Mouse (Mus musculus) hindbrain, postnatal 0 days (tissue): ENCODE data around the gene Plk3. TPM values are rescaled to one million over a fixed set of nuclear protein-coding genes. Genes with fewer than 3 reads are reported as not detected.
"Not testable (repeated sequence)": the region's sequence is repeated elsewhere in the genome, so short reads cannot be mapped to it uniquely, and the experiment has no call there.

Source experiments
- ATAC-seq: fragments of 200-750 bp; cut with Nextera tagmentation; 2 replicates; pipeline ENCODE4 v1.8.0; 2017; ENCODE audit warnings: mild to moderate bottlenecking, moderate TSS enrichment, moderate library complexity
- DNase-seq: peaks from one replicate; pipeline ENCODE4 v3.0.0-alpha.2; 2015; ENCODE audit warnings: low spot score
- H3K27ac ChIP-seq: fragments of 300-500 bp; sonication (generic); 2 replicates; pipeline ENCODE4 v1.5.1; 2014; ENCODE audit warnings: mild to moderate bottlenecking
- H3K27me3 ChIP-seq: fragments of 300-500 bp; sonication (generic); 2 replicates; pipeline ENCODE4 v1.6.1; 2014; ENCODE audit warnings: low read length, mixed read lengths; ENCODE audit not compliant: insufficient read depth
- H3K36me3 ChIP-seq: fragments of 300-500 bp; sonication (generic); 2 replicates; pipeline ENCODE4 v1.6.1; 2014; ENCODE audit warnings: low read length, mixed read lengths; ENCODE audit not compliant: insufficient read depth
- H3K4me1 ChIP-seq: fragments of 300-500 bp; sonication (generic); 2 replicates; pipeline ENCODE4 v1.6.1; 2014; ENCODE audit warnings: antibody characterized with exemption, low read length, mixed read lengths; ENCODE audit not compliant: insufficient read depth
- H3K4me2 ChIP-seq: fragments of 300-500 bp; sonication (generic); 2 replicates; pipeline ENCODE4 v1.6.1; 2014; ENCODE audit warnings: low read depth, mild to moderate bottlenecking, low read length, moderate library complexity, mixed read lengths
- H3K4me3 ChIP-seq: fragments of 300-500 bp; sonication (generic); 2 replicates; pipeline ENCODE4 v1.5.1; 2014; ENCODE audit warnings: low read length
- H3K9ac ChIP-seq: fragments of 300-500 bp; sonication (generic); replicated peaks from 2 replicates; pipeline ENCODE4 v1.6.1; 2014; ENCODE audit warnings: mild to moderate bottlenecking, low read length, moderate library complexity, mixed read lengths
- H3K9me3 ChIP-seq: fragments of 300-500 bp; sonication (generic); 2 replicates; pipeline ENCODE4 v1.6.1; 2016; ENCODE audit warnings: low read length, mixed read lengths
- CTCF ChIP-seq: IDR thresholded peaks from 2 replicates; pipeline ENCODE4 v1.5.1; 2016; ENCODE audit warnings: antibody characterized with exemption, control low read depth, low read depth
- WGBS: fragments of 180-500 bp; shearing (Covaris S2); extraction: QIAGEN DNeasy Blood & Tissue Kit; methylation state at CpG from one replicate; pipeline ENCODE4 v1.1.7; 2014; 5-methylcytosine and 5-hydroxymethylcytosine counted together
- polyA plus RNA-seq: library from polyadenylated mRNA; unstranded; fragments of >200 nt; fragmentation: Nextera tagmentation; extraction: Ambion mirVana; gene quantifications from 2 replicates; pipeline ENCODE4 v1.2.1, GENCODE M21; 2015
- total RNA-seq: library from RNA; depleted of rRNA; stranded (reverse); fragments of >200 nt; gene quantifications from 2 replicates; pipeline ENCODE4 v1.2.3, GENCODE M21; 2014; rRNA removed

Plk3 gene
- total RNA-seq (23.9 and 29.8 TPM in 2 replicates), polyA plus RNA-seq (26.8 and 29.1 TPM in 2 replicates)

DNA sequence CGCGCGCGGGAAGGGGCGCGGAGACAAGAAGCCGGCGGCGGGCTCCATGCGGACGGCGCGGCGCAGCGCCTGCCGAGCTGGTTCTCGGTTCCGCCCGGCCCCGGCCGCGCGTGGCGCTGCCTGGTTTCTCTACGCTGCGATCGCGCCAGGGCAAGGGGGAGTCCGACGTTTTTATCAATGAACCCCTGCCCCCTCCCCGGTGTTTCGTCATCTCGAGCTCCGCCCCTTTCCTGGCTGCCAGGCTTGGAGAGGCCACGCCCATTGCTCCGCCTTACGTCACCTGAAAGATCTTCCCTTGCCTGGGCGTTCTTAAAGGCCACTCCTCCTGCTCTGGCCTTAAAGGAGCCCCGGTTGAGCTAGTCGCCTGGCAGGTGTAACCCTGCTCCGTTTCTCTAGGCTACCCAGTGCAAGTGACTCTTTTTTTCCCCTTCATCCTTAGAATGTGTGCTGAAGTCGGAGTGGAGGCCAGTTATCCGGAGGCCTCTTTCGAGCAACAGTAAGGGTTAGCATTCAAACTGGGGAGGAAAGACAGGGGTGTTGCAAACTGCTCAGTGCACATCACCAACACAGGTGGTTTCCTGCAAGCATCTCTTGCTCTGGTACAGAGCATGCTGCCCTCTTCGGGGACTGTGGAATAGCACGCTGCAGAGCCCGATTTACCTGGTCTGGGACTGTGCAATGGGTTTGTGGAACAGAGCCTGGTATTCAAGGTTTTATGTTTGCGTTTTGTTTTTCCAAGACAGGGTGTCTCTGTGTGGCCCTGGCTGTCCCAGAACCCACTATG lies at the start of gene Plk3:
Gene Plk3 (minus strand): TSS at position 147 of the 784 bp plus-strand sequence.
- TF ChIP-seq CTCF: peak; percentile 38
- 2% methylated on average over 43 of the region's 48 CpGs for WGBS
- 0 out of 2 replicates have a peak, but pooled peaks cover 8% of the 10 kb centered on the region for H3K4me1 ChIP-seq
- peak within 1 kb of the TSS; percentile 90 for H3K27ac ChIP-seq
- peak within 1 kb of the TSS; percentile 87 for H3K9ac ChIP-seq
- H3K4me2 ChIP-seq: peak within 1 kb of the TSS; percentile 72
- no peaks in the 10 kb centered on the region for H3K27me3 ChIP-seq
- ATAC-seq (peak; percentile 91), DNase-seq (peak; percentile 99)
- peak within 1 kb of the TSS; percentile 79 for H3K4me3 ChIP-seq
- peaks cover 22% of the 10 kb centered on the region for H3K36me3 ChIP-seq
- no peaks in the 10 kb centered on the region for H3K9me3 ChIP-seq

DNA sequence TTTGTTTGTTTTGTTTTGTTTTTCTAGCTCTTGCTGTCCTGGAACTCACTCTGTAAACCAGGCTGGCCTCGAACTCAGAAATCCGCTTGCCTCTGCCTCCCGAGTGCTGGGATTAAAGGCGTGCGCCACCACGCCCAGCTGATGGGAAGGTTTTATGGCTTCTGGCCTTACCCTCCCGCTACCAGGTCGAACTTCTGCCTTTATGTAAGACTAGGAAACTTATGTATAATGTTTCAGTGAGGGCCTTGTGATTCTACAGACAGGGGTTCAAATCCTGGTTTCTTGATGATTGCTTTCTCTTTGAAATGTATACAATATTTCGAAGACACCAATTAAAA lies 49.0 kb upstream of the Plk3 start:
- H3K4me2 ChIP-seq: peak overlapping the region; percentile 91
- not testable (repeated sequence) for H3K27me3 ChIP-seq, DNase-seq, H3K4me1 ChIP-seq, H3K9me3 ChIP-seq, H3K36me3 ChIP-seq
- H3K27ac ChIP-seq: peak overlapping the region; percentile 68; the same call in 1 of the 2 replicates
- peak; percentile 66 for ATAC-seq
- H3K4me3 ChIP-seq: peak overlapping the region; percentile 59
- WGBS: 14% methylated on average over 9 of the region's 9 CpGs
- peak overlapping the region; percentile 43; the same call in 1 of the 2 replicates for H3K9ac ChIP-seq

- H3K9ac ChIP-seq: peak within 1 kb of the TSS; percentile 43
- no peaks in the 10 kb centered on the region for H3K4me1 ChIP-seq
- H3K27ac ChIP-seq: peak within 1 kb of the TSS; percentile 68; the same call in 1 of the 2 replicates
- peak; percentile 98 for ATAC-seq
- no peak for TF ChIP-seq CTCF
- no peaks in the 10 kb centered on the region for H3K27me3 ChIP-seq
- H3K4me2 ChIP-seq: peak within 1 kb of the TSS; percentile 91
- no peaks in the 10 kb centered on the region for H3K9me3 ChIP-seq
- 2% methylated on average over 42 of the region's 42 CpGs for whole genome bisulfite sequencing
- peak within 1 kb of the TSS; percentile 59 for H3K4me3 ChIP-seq
- DNase-seq: peak; percentile 95
- H3K36me3 ChIP-seq: no peaks in the 10 kb centered on the region
Observed at GRCm38 (mm10) chr4:117181863-117182758, 48.3 kb upstream of the Plk3 start, which contains the start of gene Kif2c. Gene Kif2c, minus strand, starts transcription at chr4:117182639.

- H3K36me3 ChIP-seq: peaks cover 9% of the 10 kb centered on the region
- no peak overlapping the region for H3K9ac ChIP-seq
- H3K27ac ChIP-seq: no peak overlapping the region
- no peaks in the 10 kb centered on the region for H3K4me1 ChIP-seq
- no peak overlapping the region for H3K4me2 ChIP-seq
- TF ChIP-seq CTCF: no peak
- no peak for DNase-seq
- H3K4me3 ChIP-seq: no peak overlapping the region
- ATAC-seq: no peak
- H3K27me3 ChIP-seq: no peaks in the 10 kb centered on the region
- 90% methylated on average over 5 of the region's 5 CpGs for WGBS
- no peaks in the 10 kb centered on the region for H3K9me3 ChIP-seq
Observed at GRCm38 (mm10) chr4:117169936-117170335, 36.2 kb upstream of the Plk3 start.

- ATAC-seq: peak; percentile 66
- TF ChIP-seq CTCF: no peak
- 67% methylated on average over 4 of the region's 4 CpGs for WGBS
- no peak overlapping the region for H3K27ac ChIP-seq
- no peaks in the 10 kb centered on the region for H3K27me3 ChIP-seq
- no peaks in the 10 kb centered on the region for H3K4me1 ChIP-seq
- no peaks in the 10 kb centered on the region for H3K9me3 ChIP-seq
- H3K4me2 ChIP-seq: no peak overlapping the region
- H3K36me3 ChIP-seq: no peaks in the 10 kb centered on the region
- H3K9ac ChIP-seq: no peak overlapping the region
- H3K4me3 ChIP-seq: no peak overlapping the region
- peak; percentile 35 for DNase-seq
Observed at GRCm38 (mm10) chr4:117161183-117161582, 27.4 kb upstream of the Plk3 start.

GRCm38 (mm10) chr4:117159666-117160065 lies 25.9 kb upstream of the Plk3 start:
- H3K36me3 ChIP-seq: no peaks in the 10 kb centered on the region
- H3K4me2 ChIP-seq: no peak overlapping the region
- no peak for TF ChIP-seq CTCF
- H3K27me3 ChIP-seq: no peaks in the 10 kb centered on the region
- ATAC-seq (no peak), DNase-seq (no peak)
- H3K9ac ChIP-seq: no peak overlapping the region
- H3K9me3 ChIP-seq: no peaks in the 10 kb centered on the region
- WGBS: 90% methylated on average over 10 of the region's 10 CpGs
- H3K4me1 ChIP-seq: no peaks in the 10 kb centered on the region
- no peak overlapping the region for H3K27ac ChIP-seq
- H3K4me3 ChIP-seq: no peak overlapping the region
